Mouse (Mus musculus): ENCODE measurements around the gene Bcas3. TPM values are rescaled to one million over a fixed set of nuclear protein-coding genes. Genes with fewer than 3 reads are reported as not detected.

Gene Bcas3
- polyA plus RNA-seq, 1 experiment from 2014 or later = 28.2 TPM

DNA sequence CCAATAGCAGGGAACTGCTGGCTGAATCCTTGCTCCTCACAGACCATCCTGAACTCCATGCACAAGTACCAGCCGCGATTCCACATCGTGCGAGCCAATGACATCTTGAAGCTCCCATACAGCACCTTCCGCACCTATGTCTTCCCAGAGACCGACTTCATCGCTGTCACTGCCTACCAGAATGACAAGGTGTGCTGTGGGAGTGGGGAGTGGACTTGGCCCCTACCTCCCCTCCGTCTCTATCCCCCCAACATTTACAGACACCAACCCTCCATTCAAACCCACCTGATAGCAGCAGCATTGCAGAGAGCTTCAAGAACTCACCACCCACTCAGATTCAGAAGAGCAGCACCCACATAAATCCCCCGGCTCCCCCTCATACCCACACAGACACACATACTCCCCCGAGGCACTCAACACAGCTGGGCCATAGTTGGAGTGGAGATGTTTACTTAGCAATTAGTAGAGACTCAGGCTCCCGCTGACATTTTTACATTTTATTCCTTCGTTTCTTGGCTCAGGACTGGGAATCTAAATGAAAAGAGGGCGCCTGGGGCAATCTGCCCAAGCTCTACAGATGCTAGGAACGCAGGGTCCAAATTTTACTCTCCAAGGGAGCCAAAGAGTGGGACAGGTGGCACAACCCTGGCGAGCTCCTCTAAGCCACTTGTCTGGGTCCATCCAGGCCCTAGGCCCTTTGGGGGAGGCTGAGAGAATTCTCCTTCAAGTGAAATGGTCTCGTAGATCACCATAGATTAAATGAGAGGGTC is 483.0 kb downstream of the Bcas3 start:
- H3K9ac ChIP-seq = peak overlapping the region; percentile 87
- H3K27me3 ChIP-seq = peaks cover 92% of the 10 kb centered on the region

DNA sequence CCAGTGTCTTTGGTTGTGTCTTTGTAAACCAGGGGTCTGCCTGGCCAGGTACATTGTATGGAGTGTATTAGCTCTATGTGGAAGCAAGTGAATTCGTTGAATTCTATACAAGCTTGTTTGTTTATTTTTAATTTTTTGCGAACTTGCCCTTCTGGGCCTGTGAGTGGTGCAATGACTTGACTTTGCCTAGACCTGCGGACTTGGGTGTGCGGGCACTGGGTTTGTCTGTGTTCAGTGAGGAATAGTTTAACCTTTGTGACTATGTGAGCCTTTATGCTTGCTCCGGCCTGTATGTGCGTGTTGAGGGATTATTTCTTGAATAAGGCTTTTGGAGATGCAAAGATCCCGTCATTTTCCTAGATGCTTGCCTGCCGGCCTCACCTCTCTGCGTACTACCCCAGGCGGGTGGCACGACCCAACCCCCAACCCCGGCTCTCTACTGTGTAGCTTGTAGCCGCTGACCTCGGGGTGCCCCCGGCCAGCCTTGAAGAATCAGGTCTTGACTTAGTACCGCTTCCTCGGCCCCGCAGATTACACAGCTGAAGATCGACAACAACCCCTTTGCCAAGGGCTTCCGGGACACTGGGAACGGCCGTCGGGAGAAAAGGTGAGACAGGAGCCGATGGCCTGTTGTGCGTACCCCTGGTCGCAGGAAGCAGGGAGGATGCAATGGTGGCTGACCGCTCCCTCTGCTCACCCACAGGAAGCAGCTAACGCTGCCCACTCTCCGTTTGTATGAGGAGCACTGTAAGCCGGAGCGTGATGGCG is 483.7 kb downstream of the Bcas3 start:
- Histone ChIP-seq H3K27ac (peak overlapping the region; percentile 92), H3K27me3 (peaks cover 90% of the 10 kb centered on the region)

More for the DNA sequence above, 483.0 kb downstream of the Bcas3 start:
- H3K4me3 ChIP-seq (replicated peaks) = peak overlapping the region; percentile 75
- no peaks in the 10 kb centered on the region for H3K9me3 ChIP-seq (replicated peaks)
- no peak for ATAC-seq (replicated peaks; ENCODE audit: low FRiP score)
- WGBS = 10% methylated on average over 16 of the region's 16 CpGs
- H3K4me1 ChIP-seq = peaks cover 64% of the 10 kb centered on the region
- H3K4me2 ChIP-seq = peak overlapping the region; percentile 92
- peak overlapping the region; percentile 92 for H3K27ac ChIP-seq
- H3K36me3 ChIP-seq = peaks cover 9% of the 10 kb centered on the region; the same call in 1 of the 2 replicates

DNA sequence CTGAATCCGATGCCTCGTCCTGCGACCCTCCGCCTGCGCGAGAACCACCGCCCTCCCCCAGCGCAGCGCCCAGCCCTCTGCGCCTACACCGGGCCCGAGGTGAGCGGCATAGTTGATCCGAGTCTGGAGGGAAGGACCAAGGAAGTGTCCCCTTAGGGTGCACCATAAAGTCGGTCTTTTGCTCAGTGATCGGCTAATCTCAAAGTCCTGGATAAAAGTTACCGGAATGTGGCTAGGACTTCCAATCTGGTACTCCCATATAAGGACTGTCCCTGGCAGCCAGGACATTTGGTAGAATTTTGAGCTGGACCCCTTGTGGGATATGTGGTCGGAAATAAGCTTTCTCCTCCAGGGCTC is 484.3 kb downstream of the Bcas3 start:
- Histone ChIP-seq H3K36me3 (peaks cover 9% of the 10 kb centered on the region; the same call in 1 of the 2 replicates), H3K27me3 (peaks cover 87% of the 10 kb centered on the region), H3K4me2 (peak overlapping the region; percentile 92), H3K9ac (peak overlapping the region; percentile 87), H3K4me1 (peaks cover 65% of the 10 kb centered on the region), H3K27ac (peak overlapping the region; percentile 92), H3K4me3 (replicated peaks) (peak overlapping the region; percentile 75), H3K9me3 (replicated peaks) (no peaks in the 10 kb centered on the region)
- no peak for ATAC-seq (replicated peaks; ENCODE audit: low FRiP score)
- WGBS = 9% methylated on average over 18 of the region's 18 CpGs

More for the DNA sequence above, 483.7 kb downstream of the Bcas3 start:
- peak overlapping the region; percentile 92 for H3K4me2 ChIP-seq
- peak overlapping the region; percentile 75 for H3K4me3 ChIP-seq (replicated peaks)
- peaks cover 65% of the 10 kb centered on the region for H3K4me1 ChIP-seq
- WGBS = 12% methylated on average over 32 of the region's 32 CpGs
- peaks cover 9% of the 10 kb centered on the region; the same call in 1 of the 2 replicates for H3K36me3 ChIP-seq
- H3K9ac ChIP-seq = peak overlapping the region; percentile 87
- no peaks in the 10 kb centered on the region for H3K9me3 ChIP-seq (replicated peaks)
- ATAC-seq (replicated peaks; ENCODE audit: low FRiP score) = no peak

DNA sequence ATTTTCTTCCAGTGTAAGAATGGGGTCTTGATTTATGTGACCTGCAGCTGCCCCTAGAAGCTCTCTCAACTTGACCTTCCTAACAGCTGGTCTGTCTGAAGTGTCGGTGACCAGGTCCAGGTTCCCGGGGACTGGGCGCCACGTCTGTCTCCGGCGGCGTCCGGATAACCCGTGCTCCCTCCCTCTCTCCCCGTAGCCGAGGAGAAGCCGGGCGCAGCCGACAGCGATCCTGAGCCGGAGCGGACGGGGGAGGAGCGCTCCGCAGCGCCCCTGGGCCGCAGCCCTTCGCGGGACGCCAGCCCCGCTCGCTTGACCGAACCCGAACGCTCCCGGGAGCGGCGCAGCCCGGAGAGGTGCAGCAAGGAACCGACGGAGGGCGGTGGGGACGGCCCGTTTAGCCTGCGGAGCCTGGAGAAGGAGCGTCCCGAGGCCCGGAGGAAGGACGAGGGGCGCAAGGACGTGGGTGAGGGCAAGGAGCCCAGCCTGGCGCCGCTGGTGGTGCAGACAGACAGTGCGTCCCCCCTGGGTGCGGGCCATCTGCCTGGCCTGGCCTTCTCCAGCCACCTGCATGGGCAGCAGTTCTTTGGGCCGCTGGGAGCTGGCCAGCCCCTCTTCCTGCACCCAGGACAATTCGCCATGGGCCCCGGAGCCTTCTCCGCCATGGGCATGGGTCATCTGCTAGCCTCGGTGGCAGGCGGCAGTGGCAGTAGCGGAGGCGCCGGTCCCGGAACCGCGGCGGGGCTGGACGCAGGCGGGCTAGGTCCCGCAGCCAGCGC is 484.9 kb downstream of the Bcas3 start:
- H3K4me3 ChIP-seq (replicated peaks) = peak overlapping the region; percentile 75
- peak overlapping the region; percentile 92 for H3K27ac ChIP-seq
- no peaks in the 10 kb centered on the region for H3K9me3 ChIP-seq (replicated peaks)
- peaks cover 67% of the 10 kb centered on the region for H3K4me1 ChIP-seq
- no peak for ATAC-seq (replicated peaks; ENCODE audit: low FRiP score)
- H3K4me2 ChIP-seq = peak overlapping the region; percentile 92
- H3K27me3 ChIP-seq = peaks cover 87% of the 10 kb centered on the region
- peak overlapping the region; percentile 87 for H3K9ac ChIP-seq
- WGBS = 3% methylated on average over 67 of the region's 67 CpGs
- peaks cover 9% of the 10 kb centered on the region; the same call in 1 of the 2 replicates for H3K36me3 ChIP-seq

DNA sequence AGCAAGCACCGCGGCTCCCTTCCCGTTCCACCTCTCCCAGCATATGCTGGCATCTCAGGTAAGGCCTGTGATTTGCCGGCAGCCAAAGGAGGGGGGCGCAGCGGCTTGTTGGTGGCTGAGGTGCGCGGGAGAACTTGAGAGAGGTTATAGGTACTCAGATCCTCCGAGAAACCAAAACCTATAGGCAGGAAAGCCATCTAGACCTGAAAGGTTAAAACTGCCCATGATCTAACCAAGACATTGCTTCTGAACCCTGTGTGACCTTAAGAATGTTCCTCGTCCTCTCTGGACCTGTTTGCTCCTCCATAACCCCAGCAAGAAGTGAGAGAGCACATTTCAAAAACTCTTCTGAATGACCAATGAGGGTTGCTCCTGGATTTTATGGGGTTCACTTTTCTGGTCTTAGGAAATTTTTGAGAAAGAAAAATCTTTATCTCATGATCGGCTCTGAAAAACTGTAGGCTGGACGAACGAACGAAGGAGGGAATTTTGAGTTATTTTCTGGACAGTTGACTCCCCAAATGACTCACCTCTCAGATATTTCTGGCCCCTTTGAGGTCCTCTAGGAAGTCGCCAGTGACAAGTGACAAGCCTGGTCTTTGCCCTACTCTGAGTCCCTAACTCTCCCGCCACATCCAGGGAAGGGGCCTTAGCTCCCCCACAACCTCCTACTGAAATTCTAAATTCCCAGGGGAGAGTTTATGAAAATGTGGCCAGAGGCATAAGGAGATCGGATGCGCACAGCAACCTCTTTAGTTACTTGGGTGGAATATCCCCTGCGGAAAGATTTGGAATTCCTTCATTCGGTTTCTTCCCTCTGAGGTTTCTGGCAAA is 485.7 kb downstream of the Bcas3 start:
- Histone ChIP-seq H3K27ac (peak overlapping the region; percentile 92), H3K36me3 (peaks cover 9% of the 10 kb centered on the region; the same call in 1 of the 2 replicates), H3K4me3 (replicated peaks) (peak overlapping the region; percentile 75), H3K27me3 (peaks cover 89% of the 10 kb centered on the region), H3K9me3 (replicated peaks) (no peaks in the 10 kb centered on the region), H3K4me1 (peaks cover 69% of the 10 kb centered on the region), H3K4me2 (peak overlapping the region; percentile 92), H3K9ac (peak overlapping the region; percentile 87)
- no peak for ATAC-seq (replicated peaks; ENCODE audit: low FRiP score)
- WGBS = 12% methylated on average over 20 of the region's 20 CpGs

DNA sequence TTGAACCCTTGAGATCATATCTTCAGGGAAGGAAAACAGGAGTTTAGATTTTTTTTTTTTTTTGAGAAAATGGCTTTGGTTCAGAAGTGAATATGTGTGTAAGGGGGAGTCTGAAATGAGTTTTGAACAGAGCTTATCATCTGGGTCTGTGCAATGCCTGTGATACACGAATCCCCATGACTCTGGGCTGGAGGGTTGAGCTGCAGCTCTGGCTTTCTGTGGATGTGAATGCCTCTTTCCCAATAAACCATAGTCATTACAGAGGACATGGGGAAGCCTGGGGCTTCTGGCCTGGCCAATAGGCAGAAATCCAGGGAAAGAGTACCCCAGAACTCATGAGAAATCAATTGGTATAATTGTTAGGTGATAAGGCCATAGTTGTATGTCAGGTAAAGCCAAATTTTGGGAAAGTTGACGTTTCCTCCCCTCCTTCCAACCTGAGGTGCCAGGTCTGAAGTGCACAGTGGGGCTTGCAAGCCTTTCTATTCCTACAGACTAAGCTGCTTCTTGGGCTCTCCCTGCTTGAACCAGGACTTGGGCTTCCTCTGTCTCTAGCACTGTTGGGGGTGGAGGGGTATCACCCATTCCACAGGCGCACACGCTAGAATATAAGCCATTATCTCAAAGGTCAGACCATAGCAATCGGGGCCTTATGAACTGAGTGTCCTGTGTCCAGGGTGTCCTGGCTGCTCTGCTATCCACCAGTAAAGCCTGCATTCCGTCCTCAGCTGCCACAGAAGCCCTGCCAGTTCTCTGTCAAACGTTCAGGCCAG is 486.5 kb downstream of the Bcas3 start:
- Histone ChIP-seq H3K27me3 (peaks cover 86% of the 10 kb centered on the region), H3K4me2 (peak overlapping the region; percentile 92)

DNA sequence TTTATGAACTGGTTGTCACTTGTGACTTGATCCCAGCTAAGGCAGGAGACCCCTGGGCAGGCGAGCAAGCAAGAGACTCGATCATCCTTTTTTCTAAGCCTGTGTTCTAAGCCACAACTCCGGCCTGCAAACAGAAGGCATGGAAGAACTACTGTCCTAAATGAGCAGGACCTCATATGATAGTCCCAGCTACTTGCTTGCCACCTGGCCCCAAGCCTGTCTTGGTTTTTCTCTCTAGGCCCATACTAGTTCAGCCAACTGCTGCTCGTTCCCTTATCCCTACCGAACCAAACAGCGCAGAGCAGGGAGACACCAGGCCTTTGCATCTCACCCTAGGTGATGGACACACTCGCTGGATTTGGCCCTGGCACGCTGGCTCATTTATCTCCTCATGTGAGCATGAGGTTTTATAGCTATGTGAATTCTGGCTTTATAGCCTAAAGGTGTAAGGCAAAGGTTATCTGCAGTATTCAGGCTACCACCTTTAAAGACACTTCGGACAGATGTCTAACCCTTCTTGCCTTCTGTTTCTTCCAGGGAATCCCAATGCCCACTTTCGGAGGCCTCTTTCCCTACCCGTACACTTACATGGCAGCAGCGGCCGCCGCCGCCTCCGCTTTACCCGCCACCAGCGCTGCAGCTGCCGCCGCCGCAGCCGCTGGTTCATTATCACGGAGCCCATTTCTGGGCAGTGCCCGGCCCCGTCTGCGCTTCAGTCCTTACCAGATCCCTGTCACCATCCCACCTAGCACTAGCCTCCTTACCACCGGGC is 487.2 kb downstream of the Bcas3 start:
- H3K36me3 ChIP-seq = peaks cover 4% of the 10 kb centered on the region; the same call in 1 of the 2 replicates
- H3K4me2 ChIP-seq = peak overlapping the region; percentile 92
- H3K9me3 ChIP-seq (replicated peaks) = no peaks in the 10 kb centered on the region
- H3K27ac ChIP-seq = peak overlapping the region; percentile 92
- H3K4me1 ChIP-seq = peaks cover 82% of the 10 kb centered on the region
- 20% methylated on average over 27 of the region's 27 CpGs for WGBS
- no peak for ATAC-seq (replicated peaks; ENCODE audit: low FRiP score)
- peaks cover 79% of the 10 kb centered on the region for H3K27me3 ChIP-seq
- peak overlapping the region; percentile 75 for H3K4me3 ChIP-seq (replicated peaks)
- peak overlapping the region; percentile 87 for H3K9ac ChIP-seq

More for the DNA sequence above, 486.5 kb downstream of the Bcas3 start:
- Histone ChIP-seq H3K9ac (peak overlapping the region; percentile 87), H3K9me3 (replicated peaks) (no peaks in the 10 kb centered on the region), H3K4me3 (replicated peaks) (peak overlapping the region; percentile 75), H3K27ac (peak overlapping the region; percentile 92), H3K36me3 (peaks cover 9% of the 10 kb centered on the region; the same call in 1 of the 2 replicates), H3K4me1 (peaks cover 75% of the 10 kb centered on the region)
- 27% methylated on average over 7 of the region's 7 CpGs for WGBS
- no peak for ATAC-seq (replicated peaks; ENCODE audit: low FRiP score)

DNA sequence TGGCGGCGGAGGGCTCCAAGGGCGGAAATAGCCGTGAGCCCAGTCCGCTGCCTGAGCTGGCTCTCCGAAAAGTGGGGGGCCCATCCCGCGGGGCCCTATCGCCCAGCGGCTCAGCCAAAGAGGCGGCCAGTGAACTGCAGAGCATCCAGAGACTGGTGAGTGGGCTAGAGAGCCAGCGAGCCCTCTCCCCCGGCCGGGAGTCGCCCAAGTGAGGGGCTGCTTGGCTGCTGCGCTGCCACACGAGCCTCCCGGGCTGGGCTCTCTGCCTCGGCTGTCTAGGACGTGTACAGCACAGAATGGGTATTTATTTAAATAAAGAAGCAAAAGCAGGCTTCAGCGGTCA is 487.8 kb downstream of the Bcas3 start:
- Histone ChIP-seq H3K36me3 (peaks cover 4% of the 10 kb centered on the region; the same call in 1 of the 2 replicates), H3K27me3 (peaks cover 79% of the 10 kb centered on the region), H3K9ac (peak overlapping the region; percentile 87), H3K27ac (peak overlapping the region; percentile 92), H3K4me2 (peak overlapping the region; percentile 92), H3K4me3 (replicated peaks) (peak overlapping the region; percentile 75), H3K9me3 (replicated peaks) (no peaks in the 10 kb centered on the region), H3K4me1 (peaks cover 86% of the 10 kb centered on the region)
- 15% methylated on average over 21 of the region's 21 CpGs for WGBS
- ATAC-seq (replicated peaks; ENCODE audit: low FRiP score) = no peak

DNA sequence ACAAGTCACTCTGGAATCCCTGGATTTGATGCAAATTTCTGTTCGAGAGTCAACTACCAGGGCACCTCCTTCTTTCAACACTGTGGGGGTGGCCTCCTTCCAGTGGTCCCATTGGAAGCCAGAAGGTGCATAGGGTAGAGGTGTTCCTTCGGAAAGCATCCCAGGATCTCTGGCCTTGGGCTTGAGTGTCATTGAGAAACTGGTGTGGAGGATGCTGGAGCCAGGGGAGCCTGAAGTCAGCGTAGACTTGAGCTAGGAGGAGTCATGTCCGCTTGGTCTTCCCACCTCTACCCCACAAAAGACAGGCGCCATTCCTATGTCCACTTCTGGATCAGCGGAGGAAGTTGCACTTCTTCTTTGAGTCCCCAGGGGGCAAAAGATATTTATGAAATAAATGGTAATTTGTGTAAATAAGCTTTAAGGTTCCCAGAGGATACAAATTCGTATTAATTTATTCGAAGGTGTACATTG is 488.3 kb downstream of the Bcas3 start:
- no peak for ATAC-seq (replicated peaks; ENCODE audit: low FRiP score)
- Histone ChIP-seq H3K27ac (peak overlapping the region; percentile 92), H3K9ac (peak overlapping the region; percentile 57), H3K4me1 (peaks cover 86% of the 10 kb centered on the region), H3K9me3 (replicated peaks) (no peaks in the 10 kb centered on the region), H3K27me3 (peaks cover 75% of the 10 kb centered on the region), H3K36me3 (peaks cover 4% of the 10 kb centered on the region; the same call in 1 of the 2 replicates), H3K4me3 (replicated peaks) (peak overlapping the region; percentile 75), H3K4me2 (peak overlapping the region; percentile 92)
- WGBS = 16% methylated on average over 8 of the region's 8 CpGs

DNA sequence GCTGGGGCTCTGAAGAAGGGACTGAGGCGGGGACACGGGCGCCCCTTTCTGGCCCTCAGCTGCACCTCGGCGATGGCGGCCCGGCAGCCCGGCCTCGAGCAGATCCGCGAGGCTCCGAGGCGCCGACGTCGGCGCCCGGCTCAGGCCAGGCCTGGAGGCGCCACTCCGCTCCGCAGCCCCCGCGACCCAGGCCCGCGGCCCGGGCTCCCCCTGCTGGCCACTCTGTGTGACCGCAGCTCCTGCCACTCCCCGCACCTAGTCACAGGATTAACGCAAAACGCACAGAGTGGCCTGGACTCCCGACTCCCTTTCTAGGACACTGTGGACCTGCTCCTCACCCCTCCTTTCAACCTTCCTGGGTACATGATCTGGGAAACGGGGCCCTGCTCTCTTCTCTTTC is 489.0 kb downstream of the Bcas3 start:
- 0% methylated on average over 28 of the region's 32 CpGs for WGBS
- Histone ChIP-seq H3K36me3 (peaks cover 4% of the 10 kb centered on the region; the same call in 1 of the 2 replicates), H3K9ac (peak overlapping the region; percentile 57), H3K9me3 (replicated peaks) (no peaks in the 10 kb centered on the region), H3K27me3 (peaks cover 68% of the 10 kb centered on the region), H3K4me3 (replicated peaks) (peak overlapping the region; percentile 54), H3K27ac (peak overlapping the region; percentile 92), H3K4me2 (peak overlapping the region; percentile 92), H3K4me1 (peaks cover 89% of the 10 kb centered on the region)
- ATAC-seq (replicated peaks; ENCODE audit: low FRiP score) = peak; percentile 34

Measured in kidney, embryonic 15.5 days (tissue).